Mouse (Mus musculus) urinary bladder, postnatal 14 days (tissue): Measurements from ENCODE around the gene Gm15155.
"Not testable (repeated sequence)": the region's sequence is repeated elsewhere in the genome, so short reads cannot be mapped to it uniquely, and the experiment has no call there.

Experiments
- DNase-seq: peaks from one replicate; pipeline ENCODE4 v3.0.0; 2021; ENCODE audit warnings: low spot score

Gm15155 gene

GRCm38 (mm10) chrX:155624341-155624841, at the start of gene Gm15155:
Gm15155 (plus strand) TSS chrX:155624741.
- no peak for DNase-seq

- DNase-seq = no peak
Observed at GRCm38 (mm10) chrX:155579791-155580190, 44.8 kb upstream of the Gm15155 start.

- DNase-seq = no peak
Observed at GRCm38 (mm10) chrX:155584586-155584985, 40.0 kb upstream of the Gm15155 start.

GRCm38 (mm10) chrX:155591490-155591889, 33.1 kb upstream of the Gm15155 start:
- no peak for DNase-seq

GRCm38 (mm10) chrX:155592467-155592866, 32.1 kb upstream of the Gm15155 start:
- no peak for DNase-seq

GRCm38 (mm10) chrX:155594685-155595084, 29.9 kb upstream of the Gm15155 start:
- no peak for DNase-seq

- DNase-seq = no peak
Observed at GRCm38 (mm10) chrX:155596390-155596789, 28.2 kb upstream of the Gm15155 start.

- no peak for DNase-seq
Observed at GRCm38 (mm10) chrX:155601196-155601595, 23.3 kb upstream of the Gm15155 start.

GRCm38 (mm10) chrX:155622527-155622926, 2.0 kb upstream of the Gm15155 start:
- no peak for DNase-seq

- no peak for DNase-seq
Observed at GRCm38 (mm10) chrX:155622961-155623599, 1.5 kb upstream of the Gm15155 start.

GRCm38 (mm10) chrX:155623701-155624281, 750 bp upstream of the Gm15155 start, which contains the start of gene Ptchd1:
Ptchd1 (minus strand) TSS chrX:155623814.
- DNase-seq = no peak

- DNase-seq = no peak
Observed at GRCm38 (mm10) chrX:155624895-155625294, 354 bp downstream of the Gm15155 start.

GRCm38 (mm10) chrX:155625671-155626196, 1.2 kb downstream of the Gm15155 start:
- DNase-seq = no peak

GRCm38 (mm10) chrX:155643975-155644374, 19.4 kb downstream of the Gm15155 start:
- DNase-seq = no peak

GRCm38 (mm10) chrX:155645975-155646374, 21.4 kb downstream of the Gm15155 start:
- no peak for DNase-seq

- no peak for DNase-seq
Observed at GRCm38 (mm10) chrX:155657971-155658370, 33.4 kb downstream of the Gm15155 start.

GRCm38 (mm10) chrX:155690440-155690839, 65.9 kb downstream of the Gm15155 start:
- not testable (repeated sequence) for DNase-seq

- no peak for DNase-seq
Observed at GRCm38 (mm10) chrX:155724157-155724556, 99.6 kb downstream of the Gm15155 start.

- DNase-seq = no peak
Observed at GRCm38 (mm10) chrX:155728387-155728786, 103.8 kb downstream of the Gm15155 start.

GRCm38 (mm10) chrX:155888118-155888517, 263.6 kb downstream of the Gm15155 start:
- DNase-seq = no peak

GRCm38 (mm10) chrX:155900040-155900439, 275.5 kb downstream of the Gm15155 start:
- DNase-seq = no peak

GRCm38 (mm10) chrX:155901742-155902141, 277.2 kb downstream of the Gm15155 start:
- DNase-seq = no peak

GRCm38 (mm10) chrX:155903108-155903507, 278.6 kb downstream of the Gm15155 start:
- DNase-seq = no peak
